Mouse (Mus musculus): ENCODE results near the gene Sh3kbp1. TPM values are rescaled to one million over a fixed set of nuclear protein-coding genes. Genes with fewer than 3 reads are reported as not detected.

Sh3kbp1 gene
- total RNA-seq, 2 experiments from 2014 or later: 50.5 to 52.1 TPM

DNA sequence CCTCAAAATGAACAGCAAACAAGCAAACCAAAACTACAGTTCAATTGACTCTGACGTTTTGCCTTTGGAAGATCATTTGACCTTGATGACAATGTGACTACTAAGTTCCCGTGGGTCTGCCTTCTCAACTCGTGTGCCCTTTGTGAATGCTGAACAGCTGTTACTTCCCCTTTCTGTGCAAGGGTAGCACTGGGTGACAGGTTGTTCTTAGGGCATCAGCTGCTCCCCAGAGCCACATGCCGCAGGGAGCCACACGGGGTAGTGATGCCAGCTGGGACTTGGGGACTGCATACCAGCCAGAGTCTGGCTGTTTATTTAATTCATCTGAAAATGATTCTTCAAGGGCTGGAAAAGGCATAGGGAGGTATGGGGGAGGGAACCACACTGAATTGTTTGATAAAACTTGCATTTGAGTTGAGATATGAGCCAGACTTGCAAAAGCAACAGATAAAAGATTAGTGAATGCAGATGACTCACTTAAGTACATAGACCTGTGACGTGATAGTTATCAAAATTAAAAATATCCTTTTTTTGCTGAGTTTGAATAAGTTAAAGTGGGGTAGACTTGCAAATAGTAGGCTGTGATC, 108.5 kb downstream of the Sh3kbp1 start:
- peak in 1 of 2 experiments; percentile 20 for DNase-seq (ENCODE audit: low spot score in 2 of 2)

DNA sequence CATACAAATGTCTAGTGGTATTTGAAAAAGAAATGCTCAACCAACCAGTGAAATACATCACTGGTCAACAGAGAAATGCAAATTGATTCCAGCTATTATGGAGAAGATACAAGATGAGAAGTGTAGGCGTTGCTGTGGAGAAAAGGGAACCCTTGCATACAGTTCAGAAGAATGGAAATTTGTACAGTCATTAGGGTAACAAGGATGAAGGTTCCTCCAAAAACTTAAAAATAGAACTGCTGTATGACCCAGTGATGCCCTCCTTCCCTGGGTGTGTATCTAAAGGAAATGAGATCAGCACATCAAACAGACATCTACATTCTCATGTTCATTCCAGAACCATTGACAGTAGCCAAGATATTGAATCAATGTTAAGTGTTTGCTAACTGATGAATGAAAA, 110.3 kb downstream of the Sh3kbp1 start:
- DNase-seq (ENCODE audit: low spot score in 2 of 2): no peak

DNA sequence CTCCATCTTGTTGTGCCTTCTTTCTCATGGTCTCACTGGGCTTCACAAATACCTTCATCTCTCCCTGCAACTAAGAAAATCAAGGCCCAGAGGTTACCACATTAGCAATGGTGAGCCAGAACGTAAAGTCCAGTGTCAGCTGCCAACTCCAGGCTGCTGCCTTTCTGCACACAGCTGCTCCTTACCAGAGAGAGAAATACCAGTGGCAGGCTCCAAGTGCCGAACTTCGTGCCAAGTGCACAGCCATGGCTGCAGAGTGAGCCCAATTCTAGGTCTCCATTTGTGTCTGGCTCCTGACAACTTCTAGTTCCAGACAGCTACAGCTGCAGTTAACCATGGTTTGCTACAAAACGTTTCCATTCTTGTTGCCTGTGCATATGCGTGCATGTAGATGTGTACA, 117.0 kb downstream of the Sh3kbp1 start:
- DNase-seq (ENCODE audit: low spot score in 2 of 2): no peak

DNA sequence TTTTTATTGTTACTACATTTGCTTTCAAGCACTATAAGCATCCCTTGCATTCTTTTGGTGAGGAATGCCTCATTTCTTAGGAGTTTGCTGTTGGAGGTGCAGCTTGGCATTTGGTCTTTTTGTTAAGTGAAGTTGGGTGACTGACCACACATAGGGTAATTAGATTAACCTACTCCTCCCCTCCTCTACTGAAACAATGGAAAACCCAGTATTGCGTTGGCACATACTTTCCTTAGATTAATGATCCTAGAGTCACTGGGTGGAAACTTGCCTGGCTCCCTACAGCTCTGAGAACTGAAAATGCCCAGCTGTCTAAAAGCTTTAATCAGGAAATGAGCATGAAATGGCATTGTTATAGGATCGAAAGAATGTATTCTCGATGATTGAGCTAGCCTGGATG, 117.5 kb downstream of the Sh3kbp1 start:
- DNase-seq (ENCODE audit: low spot score in 2 of 2): no peak

DNA sequence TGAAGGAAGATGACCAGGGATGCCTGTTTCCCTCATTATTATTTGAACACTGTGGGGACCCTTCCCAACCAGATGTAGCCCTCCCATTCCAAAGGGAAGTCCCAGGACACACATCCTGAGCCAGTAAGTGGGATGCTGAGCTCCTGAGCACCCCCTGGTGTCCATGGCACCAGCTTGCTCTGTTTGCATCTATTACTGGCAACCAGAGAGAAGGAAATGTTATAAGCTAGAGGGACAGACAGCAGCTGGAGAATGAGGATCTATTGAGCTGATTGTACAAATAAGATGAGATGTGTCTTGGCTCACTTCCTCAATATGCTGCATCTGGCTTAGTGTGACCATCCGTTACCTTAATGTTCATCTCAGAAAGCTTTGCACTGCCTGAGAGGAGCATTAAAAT, 124.8 kb downstream of the Sh3kbp1 start:
- DNase-seq (ENCODE audit: low spot score in 2 of 2): peak in 1 of 2 experiments; percentile 22

DNA sequence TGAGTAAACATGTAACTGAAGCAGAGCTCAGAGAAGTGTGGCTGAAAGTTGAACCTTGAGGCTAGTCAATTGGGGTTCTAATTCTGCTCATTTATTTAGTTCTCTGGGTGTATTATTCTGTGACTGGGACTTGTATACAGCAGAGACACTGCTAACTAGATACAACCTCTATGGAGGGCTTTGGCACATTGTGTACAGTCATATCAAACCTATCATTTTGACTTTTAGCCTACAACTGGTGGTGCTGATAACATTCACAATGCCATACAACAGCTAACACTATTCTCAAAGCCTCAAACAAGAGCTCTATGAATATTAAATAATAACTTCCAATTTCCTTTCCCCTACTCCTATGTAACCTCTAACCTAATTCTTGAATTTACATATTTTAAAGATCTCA, 129.2 kb downstream of the Sh3kbp1 start:
- no peak for DNase-seq (ENCODE audit: low spot score in 2 of 2)

DNA sequence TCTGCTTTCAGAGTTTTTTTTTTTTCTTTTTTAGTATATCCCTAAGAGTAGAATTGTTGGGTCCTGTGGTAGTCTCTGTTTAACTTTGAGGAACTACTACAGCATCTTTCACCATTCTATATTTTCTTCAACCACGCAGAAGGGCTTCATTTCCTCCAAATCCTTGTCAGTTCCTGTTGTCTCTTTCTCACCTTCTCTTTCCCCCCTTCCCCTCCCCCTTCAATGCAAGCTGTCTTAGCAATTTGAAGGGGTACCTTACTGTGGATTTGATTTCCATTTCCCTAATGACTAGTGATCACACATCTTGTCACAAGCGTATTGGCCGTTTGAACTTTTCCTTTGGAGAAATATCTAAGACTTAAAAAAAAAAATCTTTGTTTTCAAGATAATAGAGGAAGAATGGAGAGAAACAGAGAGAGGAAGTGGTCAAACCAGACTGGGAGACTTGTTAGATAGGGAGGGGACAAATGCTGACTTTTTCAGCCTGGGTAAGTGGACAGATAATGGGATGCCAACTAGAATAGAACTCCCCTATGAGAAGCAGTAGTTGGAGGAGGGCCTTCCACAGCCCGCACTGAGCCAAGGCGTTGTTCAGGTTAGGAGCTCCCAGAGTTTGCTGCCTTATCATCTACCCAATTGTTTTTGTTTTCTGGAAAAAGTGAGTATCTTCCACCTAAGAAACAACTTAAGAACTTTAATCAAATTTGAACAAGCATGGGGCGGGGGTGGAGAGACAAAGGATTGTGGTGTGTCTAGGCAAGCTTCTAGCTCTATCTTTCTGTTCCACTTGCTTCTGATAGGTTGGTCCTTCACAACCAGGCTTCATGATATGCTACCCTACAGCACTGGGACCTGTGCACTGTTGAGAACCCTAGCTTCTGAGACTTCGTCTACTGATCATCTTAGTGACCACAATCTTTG, 130.1 kb downstream of the Sh3kbp1 start:
- no peak for DNase-seq (ENCODE audit: low spot score in 2 of 2)

DNA sequence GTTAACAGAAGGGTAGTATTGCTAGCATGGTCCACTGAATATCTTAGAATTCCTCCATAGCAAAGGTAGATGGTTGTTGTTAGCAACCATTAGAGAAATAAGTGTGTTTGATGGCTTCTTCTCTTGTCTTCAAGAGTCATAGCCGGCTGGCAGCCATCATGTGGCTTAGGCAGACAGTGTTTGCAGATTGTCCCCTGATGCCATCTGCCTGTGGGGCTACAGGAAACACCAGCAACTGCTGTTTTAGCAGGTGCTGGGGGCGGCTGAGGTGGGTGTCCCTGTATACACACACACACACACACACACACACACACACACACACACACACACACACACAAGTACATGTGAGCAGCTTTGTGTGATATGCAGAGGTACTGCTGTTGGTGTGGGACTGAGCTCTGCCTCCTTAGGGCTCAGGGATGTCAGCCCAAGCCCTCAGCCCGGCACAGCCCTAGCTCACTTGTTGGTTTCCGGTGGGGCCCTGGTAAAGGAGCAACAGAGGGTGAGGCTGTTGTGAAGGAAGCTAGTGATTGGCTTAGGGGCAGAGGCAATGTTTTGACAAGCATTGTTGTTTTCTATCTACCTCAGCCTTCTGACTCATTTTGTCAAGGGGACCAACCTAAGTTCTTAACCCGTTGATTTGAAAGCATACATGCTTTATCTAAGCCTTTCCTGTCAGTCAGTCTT, 130.9 kb downstream of the Sh3kbp1 start:
- DNase-seq (ENCODE audit: low spot score in 2 of 2): no peak

DNA sequence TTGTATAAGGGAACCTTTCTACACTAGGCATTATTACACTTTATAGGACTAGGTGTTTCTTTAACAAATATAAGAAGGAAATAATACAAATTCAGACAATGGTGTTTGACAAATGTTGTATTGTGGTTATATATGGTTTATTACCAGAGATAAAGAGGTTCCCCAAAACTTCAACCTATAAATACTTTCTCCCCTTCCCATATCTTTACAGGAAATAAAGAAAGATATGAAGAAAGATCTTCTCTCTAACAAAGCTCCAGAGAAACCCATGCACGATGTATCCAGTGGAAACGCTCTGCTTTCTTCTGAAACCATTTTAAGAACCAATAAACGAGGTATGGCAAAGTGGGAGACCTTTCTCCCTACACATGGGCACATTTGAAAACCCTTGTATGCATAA, 136.7 kb downstream of the Sh3kbp1 start:
- no peak for DNase-seq (ENCODE audit: low spot score in 2 of 2)

DNA sequence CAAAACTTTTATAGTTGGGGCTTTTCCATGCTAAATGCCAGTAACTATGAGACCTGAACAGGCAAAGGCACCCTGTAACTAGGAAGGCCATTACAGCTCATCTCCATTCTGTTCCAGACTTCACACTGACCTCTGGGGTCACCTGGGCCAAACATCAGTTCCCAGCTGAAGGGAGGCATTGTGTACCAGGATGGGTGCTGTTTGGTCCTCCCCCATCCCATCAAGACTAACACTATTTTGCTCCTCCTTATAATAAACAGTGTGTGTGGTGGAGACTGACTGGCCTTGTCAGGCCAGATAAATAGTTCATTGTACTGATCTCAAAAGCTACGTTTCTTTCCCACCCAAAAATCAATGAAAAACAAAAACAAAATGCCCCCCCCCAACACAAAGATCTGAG, 138.8 kb downstream of the Sh3kbp1 start:
- DNase-seq (ENCODE audit: low spot score in 2 of 2): no peak

DNA sequence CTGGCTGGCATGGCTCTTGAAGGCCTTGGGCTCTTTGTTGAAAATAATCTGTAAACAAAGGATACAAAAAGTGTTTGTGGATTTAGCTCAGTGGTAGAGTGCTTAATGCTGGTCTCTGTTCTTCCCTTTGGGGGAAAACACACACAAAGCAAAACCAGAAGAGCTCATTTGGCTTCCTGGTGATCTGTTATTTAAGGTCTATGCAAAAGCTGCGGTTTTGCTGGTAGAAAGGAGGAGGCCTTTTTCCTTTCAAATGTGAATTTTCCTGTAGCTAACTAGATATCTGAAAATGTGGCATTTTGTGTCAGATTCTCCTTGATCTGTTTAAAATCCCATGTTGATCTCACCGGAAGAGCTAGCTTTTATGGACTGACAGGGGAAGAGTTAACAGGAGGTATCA, 141.9 kb downstream of the Sh3kbp1 start:
- DNase-seq (ENCODE audit: low spot score in 2 of 2): no peak

DNA sequence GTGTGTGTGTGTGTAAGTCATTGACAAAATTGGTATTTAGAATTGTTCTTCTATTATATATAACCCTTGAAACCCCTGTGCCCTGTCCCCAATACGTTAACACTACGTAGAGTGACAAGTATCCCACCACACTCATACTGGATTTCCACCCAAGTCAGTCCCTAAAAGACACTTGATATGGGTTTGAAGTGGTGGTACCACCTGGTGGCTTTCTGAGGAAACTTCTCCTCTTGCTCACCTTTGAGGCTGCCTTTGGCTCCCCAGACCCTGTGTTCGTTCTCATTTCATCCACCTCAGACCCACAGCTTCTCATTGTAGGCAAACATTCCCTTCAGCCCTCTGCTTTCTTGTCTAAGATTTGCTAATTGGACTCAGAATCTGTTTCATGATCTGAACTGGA, 142.7 kb downstream of the Sh3kbp1 start:
- no peak for DNase-seq (ENCODE audit: low spot score in 2 of 2)

DNA sequence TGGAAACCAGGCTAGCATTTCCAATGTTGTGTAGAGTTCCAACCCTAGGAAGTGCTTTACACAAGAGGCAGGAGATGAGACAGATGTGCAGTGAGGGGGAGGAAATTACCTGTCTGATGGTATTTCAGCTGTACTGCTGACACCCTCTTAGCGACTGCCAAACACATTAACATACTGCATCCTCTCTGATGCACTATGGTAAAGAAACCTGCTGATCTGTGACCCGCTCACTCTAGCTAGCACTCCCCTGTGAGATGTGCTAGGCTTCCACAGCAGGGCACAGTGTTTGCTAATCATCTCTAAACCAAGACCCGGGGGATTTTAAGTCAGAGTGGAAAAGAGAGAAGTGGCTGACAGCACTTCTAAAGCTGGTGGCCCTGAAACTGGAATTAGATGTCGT, 145.1 kb downstream of the Sh3kbp1 start:
- no peak for DNase-seq (ENCODE audit: low spot score in 2 of 2)

DNA sequence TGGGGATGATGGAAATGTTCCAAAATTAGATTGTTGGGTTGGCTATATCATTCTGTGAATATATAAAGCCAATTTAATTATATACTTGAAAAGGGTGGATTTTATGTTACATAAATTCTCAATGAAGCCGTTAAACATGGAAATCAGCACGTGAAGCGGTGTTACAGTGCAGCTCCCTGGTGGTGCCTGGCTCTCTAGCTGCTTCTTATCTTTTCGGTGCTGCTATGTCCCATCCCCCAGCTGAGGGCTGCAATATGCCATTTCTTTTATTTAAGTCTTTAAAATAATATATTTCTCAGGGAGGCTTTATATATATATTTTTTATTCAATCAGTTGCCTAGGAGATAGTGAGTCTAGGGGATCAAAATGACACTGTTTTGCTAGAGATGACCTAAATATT, 148.0 kb downstream of the Sh3kbp1 start:
- no peak for DNase-seq (ENCODE audit: low spot score in 2 of 2)

DNA sequence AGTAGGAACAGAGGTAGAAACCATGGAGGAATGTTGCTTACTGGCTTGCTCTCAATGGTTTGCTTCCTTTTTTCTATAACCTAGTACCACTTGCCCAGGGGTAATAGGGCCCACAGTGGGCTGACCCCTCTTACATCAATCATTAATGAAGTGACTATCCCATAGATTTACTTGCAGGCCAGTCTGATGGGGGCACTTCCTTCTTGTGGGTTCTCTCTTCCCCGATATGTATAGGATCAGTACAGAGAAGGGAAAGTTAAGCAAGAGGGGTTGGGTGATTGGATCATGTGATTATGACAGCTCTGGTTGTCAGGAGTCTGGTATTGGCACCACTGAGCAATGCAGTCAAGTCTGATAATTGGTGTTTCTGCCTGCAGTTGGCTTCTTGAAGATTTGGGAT, 151.7 kb downstream of the Sh3kbp1 start:
- DNase-seq (ENCODE audit: low spot score in 2 of 2): no peak

DNA sequence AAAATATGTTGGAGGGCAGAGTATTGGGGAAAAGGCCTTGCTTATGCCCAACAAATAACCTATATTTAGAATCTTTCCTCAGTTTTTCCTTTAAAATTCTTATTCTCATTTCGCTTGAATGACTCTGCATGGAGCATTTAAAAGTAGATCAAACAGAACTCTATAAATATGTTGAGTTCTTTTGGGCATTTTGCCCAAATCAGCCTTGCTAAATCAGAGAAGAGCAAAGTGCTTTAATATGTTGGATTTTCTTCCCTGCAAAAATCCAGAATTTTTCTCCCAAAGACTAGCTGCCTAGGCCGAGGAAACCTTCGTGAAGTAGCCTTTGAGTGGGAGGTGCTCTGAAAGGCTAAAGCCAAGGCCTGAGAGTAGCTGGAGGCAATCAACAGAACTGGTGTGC, 163.4 kb downstream of the Sh3kbp1 start:
- no peak for DNase-seq (ENCODE audit: low spot score in 2 of 2)

DNA sequence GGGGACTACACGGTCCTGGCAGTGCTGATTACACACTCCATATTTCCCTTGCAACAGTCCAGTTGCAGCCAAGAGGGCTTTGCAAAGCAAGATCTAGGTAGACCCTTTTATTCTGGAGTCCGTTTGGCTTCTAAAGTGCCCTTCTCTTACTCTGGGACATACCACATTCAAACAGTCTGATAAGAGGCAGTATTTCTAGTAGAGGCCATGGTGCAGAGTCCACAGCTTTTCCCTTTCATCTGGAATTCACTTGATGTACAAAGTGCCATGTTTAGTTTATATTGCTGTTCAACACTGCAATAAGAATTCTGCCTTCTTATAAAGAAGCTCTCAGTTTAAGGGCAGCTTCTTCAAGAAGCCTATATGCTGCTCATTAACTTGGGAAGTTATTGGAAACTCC, 168.5 kb downstream of the Sh3kbp1 start:
- DNase-seq (ENCODE audit: low spot score in 2 of 2): no peak

DNA sequence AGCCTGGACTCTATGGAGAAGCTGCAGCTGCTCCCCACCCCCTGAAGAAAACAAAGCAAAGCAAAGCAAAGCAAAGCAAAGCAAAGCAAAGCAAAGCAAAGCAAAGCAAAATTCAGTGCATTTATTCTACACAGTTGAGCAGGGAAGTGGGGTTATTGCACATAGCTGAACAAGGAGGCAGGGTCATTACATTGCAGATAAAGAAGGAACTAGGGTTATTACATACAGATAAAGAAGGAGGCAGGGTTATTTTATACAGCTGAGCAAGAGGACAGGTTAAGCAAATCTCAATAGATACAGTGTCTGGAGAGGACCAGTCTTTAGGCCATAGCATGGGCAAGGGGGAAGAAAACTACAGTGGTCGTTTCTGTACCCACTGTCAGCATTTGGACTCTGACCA, 177.3 kb downstream of the Sh3kbp1 start:
- DNase-seq (ENCODE audit: low spot score in 2 of 2): no peak

DNA sequence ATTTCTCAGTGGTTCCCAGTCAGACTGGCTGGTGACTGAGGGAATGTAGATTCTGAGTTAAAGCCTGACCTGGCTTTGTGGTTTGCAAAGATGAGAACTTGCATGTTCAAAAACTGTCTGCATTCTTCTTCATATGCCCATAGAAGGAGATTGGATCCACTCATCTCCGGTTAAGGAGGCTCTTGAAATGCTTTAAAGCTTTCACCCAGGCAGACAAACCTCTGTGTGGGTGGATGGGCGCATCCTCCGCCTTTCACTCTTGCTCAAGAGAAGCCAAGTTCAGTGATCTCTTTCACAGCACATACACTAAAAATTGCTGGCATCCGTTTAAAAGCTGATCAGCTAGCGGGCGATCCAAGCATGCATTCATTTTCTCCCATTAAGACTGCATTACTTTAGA, 182.4 kb downstream of the Sh3kbp1 start:
- no peak for DNase-seq (ENCODE audit: low spot score in 2 of 2)

DNA sequence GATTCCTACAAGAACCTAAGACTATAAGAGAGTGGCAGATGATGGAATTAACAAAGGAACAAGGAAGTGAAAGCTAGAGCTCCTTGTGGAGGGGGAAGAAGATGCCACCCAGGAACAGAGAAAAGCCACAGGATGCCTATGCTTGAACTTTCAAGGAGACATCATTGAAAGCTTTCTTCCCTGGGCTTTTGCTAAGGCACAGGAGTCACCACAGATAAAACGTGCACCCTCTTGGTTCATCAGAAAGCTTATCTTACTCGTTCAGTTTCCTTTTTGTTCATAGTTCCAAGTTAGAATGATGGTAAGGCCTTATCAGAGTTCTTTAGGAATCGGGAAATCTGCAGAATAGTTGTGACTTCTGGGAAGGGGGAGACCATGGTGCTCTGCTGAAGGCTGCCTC, 183.4 kb downstream of the Sh3kbp1 start:
- no peak for DNase-seq (ENCODE audit: low spot score in 2 of 2)

DNA sequence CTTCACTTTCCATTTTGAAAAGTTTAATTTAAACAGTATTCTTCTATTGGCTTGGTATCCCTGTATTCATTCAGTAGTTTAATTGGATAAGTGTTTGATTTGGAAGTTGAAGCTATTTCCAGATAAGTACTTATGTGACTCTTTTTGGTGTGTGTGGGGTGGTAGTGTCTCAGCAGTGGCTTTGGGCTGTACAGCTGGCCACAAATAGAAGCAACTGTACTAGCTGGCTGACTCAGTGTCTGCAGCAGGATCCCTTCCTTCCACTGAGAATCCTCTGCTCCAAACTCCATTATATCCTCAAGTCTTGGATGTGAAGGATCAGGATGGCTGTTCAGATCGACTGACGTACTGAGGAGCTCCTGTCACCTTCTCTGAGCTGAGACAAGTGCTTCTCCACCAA, 190.4 kb downstream of the Sh3kbp1 start:
- no peak for DNase-seq (ENCODE audit: low spot score in 2 of 2)

DNA sequence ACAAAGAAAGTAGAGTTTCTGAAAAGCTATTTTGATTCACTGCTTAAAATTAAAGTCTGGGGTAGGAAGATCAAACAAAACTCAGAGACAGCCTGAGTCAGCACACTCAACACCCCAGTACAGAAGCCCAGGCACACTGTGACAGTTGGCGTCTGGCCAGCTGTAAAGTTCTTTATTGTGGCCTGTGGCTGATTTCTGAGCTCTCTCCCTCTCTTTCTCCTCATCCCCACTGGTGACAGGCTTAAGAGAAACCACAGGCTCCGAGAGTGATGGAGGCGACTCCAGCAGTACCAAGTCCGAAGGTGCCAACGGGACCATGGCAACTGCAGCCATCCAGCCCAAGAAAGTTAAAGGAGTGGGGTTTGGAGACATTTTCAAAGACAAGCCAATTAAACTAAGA, 201.1 kb downstream of the Sh3kbp1 start:
- no peak for DNase-seq (ENCODE audit: low spot score in 2 of 2)

Data from layer of hippocampus, postnatal 14 days (tissue).